In the genomic region with DNA sequence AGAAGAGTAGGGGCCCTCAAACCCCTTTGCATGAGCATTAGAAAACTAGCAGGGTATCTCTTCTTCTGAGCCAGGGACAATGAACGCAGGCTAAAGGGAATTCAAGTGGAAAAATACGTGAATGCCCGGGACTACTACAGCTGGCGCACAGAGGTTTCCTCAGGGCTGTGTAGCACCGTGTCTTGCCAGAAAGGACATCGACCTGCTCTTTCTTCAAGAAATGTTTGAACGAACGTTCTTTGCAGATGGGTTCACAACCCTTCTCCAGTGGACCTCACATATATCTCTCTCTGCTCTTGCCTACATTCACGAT, we compare ENCODE assay signal across 13 mouse cellular contexts. TPM values are rescaled to one million over a fixed set of nuclear protein-coding genes. Genes with fewer than 3 reads are reported as not detected.
DNase-seq lines count a peak whose midpoint lies in the region; ATAC-seq lines count a peak whose summit lies in the region.
"Had no signal": no experiment of that assay in that cellular context is flagged by ENCODE, and none has a peak within 500 bp of the region (broad histone marks: within the 10 kb centered on the region; RNA-seq: fewer than 3 reads in every experiment).

No protein-coding gene starts in this region.

- DNase-seq in lung, postnatal 25 days (ENCODE audit: low spot score): no peak
- DNase-seq in right cerebral cortex, postnatal 10 days (ENCODE audit: low spot score in 2 of 2): no peak
- no peak for DNase-seq in adipocyte (ENCODE audit: low spot score)
- DNase-seq: embryo, embryonic 11 days; liver; lung, postnatal 14 days; right cerebral cortex, postnatal 14 days had no signal

- ATAC-seq in lung, embryonic 15.5 days (ENCODE audit: borderline replicate concordance, extremely low read depth, low FRiP score, low TSS enrichment): no peak
- ATAC-seq in forebrain, embryonic 13.5 days: 0 out of 2 replicates have a peak, but pooled peaks have one; percentile 13
- no peak for ATAC-seq in limb, embryonic 13.5 days (ENCODE audit: low FRiP score, low read depth)
- no peak for ATAC-seq in intestine, embryonic 16.5 days

- no peak overlapping the region for H3K9ac ChIP-seq in lung, embryonic 15.5 days
- H3K9ac ChIP-seq in forebrain, embryonic 13.5 days: peak overlapping the region; percentile 14; the same call in 1 of the 2 replicates
- H3K9ac ChIP-seq in limb, embryonic 13.5 days: no peak overlapping the region
- H3K9ac ChIP-seq in intestine, embryonic 16.5 days (ENCODE audit: low read depth, low read length): no peak overlapping the region

- H3K27ac ChIP-seq in lung, embryonic 15.5 days: no peak overlapping the region
- no peak overlapping the region for H3K27ac ChIP-seq in forebrain, embryonic 13.5 days
- H3K27ac ChIP-seq in limb, embryonic 13.5 days: no peak overlapping the region
- no peak overlapping the region for H3K27ac ChIP-seq in intestine, embryonic 16.5 days (ENCODE audit: low read length)

- H3K36me3 ChIP-seq in lung, embryonic 15.5 days: no peaks in the 10 kb centered on the region
- no peaks in the 10 kb centered on the region for H3K36me3 ChIP-seq in forebrain, embryonic 13.5 days (ENCODE audit: poor library complexity, severe bottlenecking)
- no peaks in the 10 kb centered on the region for H3K36me3 ChIP-seq in limb, embryonic 13.5 days
- no peaks in the 10 kb centered on the region for H3K36me3 ChIP-seq in intestine, embryonic 16.5 days (ENCODE audit: control insufficient read depth, insufficient read depth, low read length)
- H3K36me3 ChIP-seq: G1E had no signal

- H3K27me3 ChIP-seq in lung, embryonic 15.5 days: peaks cover 67% of the 10 kb centered on the region
- H3K27me3 ChIP-seq in forebrain, embryonic 13.5 days: peaks cover 87% of the 10 kb centered on the region
- H3K27me3 ChIP-seq in limb, embryonic 13.5 days: peaks cover 79% of the 10 kb centered on the region
- H3K27me3 ChIP-seq in intestine, embryonic 16.5 days (replicated peaks; ENCODE audit: control insufficient read depth, insufficient read depth, low read length): peaks cover 57% of the 10 kb centered on the region

- no peaks in the 10 kb centered on the region for H3K4me1 ChIP-seq in lung, embryonic 15.5 days
- peaks cover 10% of the 10 kb centered on the region for H3K4me1 ChIP-seq in forebrain, embryonic 13.5 days
- peaks cover 10% of the 10 kb centered on the region for H3K4me1 ChIP-seq in limb, embryonic 13.5 days
- no peaks in the 10 kb centered on the region for H3K4me1 ChIP-seq in intestine, embryonic 16.5 days (ENCODE audit: control insufficient read depth, insufficient read depth, low read length)

- 4% methylated on average over 9 of the region's 9 CpGs for WGBS in lung, embryonic 15.5 days
- whole genome bisulfite sequencing in forebrain, embryonic 13.5 days: 3% methylated on average over 9 of the region's 9 CpGs
- 4% methylated on average over 9 of the region's 9 CpGs for WGBS in limb, embryonic 13.5 days
- WGBS in intestine, embryonic 16.5 days: 3% methylated on average over 9 of the region's 9 CpGs

- H3K9me3 ChIP-seq in lung, embryonic 15.5 days: no peaks in the 10 kb centered on the region
- H3K9me3 ChIP-seq in forebrain, embryonic 13.5 days (replicated peaks): no peaks in the 10 kb centered on the region
- H3K9me3 ChIP-seq in limb, embryonic 13.5 days: no peaks in the 10 kb centered on the region
- no peaks in the 10 kb centered on the region for H3K9me3 ChIP-seq in intestine, embryonic 16.5 days (ENCODE audit: control insufficient read depth, low read length)
- H3K9me3 ChIP-seq: G1E had no signal

- no peak overlapping the region for H3K4me3 ChIP-seq in lung, embryonic 15.5 days
- peak overlapping the region; percentile 19; the same call in 1 of the 2 replicates for H3K4me3 ChIP-seq in forebrain, embryonic 13.5 days
- H3K4me3 ChIP-seq in limb, embryonic 13.5 days: peak overlapping the region; percentile 25
- H3K4me3 ChIP-seq in intestine, embryonic 16.5 days (ENCODE audit: low read length): no peak overlapping the region

- 0 out of 2 replicates have a peak overlapping the region, but pooled peaks have one; percentile 13 for H3K4me2 ChIP-seq in lung, embryonic 15.5 days
- H3K4me2 ChIP-seq in forebrain, embryonic 13.5 days: peak overlapping the region; percentile 49
- peak overlapping the region; percentile 50 for H3K4me2 ChIP-seq in limb, embryonic 13.5 days (replicated peaks)
- H3K4me2 ChIP-seq in intestine, embryonic 16.5 days (ENCODE audit: low read depth, low read length): no peak overlapping the region

RNA-seq across cellular contexts. Expression of a gene that starts 12.5 kb away (rescaled TPM):
- polyA plus RNA-seq in lung, embryonic 15.5 days (2015; fragmentation: Nextera tagmentation; extraction: Ambion mirVana): not detected in 2 replicates
- 13.6 and 38.7 TPM in 2 replicates for polyA plus RNA-seq in forebrain, embryonic 13.5 days (2015; fragmentation: Nextera tagmentation; extraction: Ambion mirVana)
- not detected in 2 replicates for polyA plus RNA-seq in limb, embryonic 13.5 days (2015; fragmentation: Nextera tagmentation; extraction: Ambion mirVana)
- not detected in 2 replicates for polyA plus RNA-seq in intestine, embryonic 16.5 days (2015; fragmentation: Nextera tagmentation; extraction: Ambion mirVana)
- polyA plus RNA-seq: G1E; intestine, embryonic 14.5 days had no signal

Comparison
In these comparisons a context has a peak if more than half of its experiments do, and no peak if none do; other contexts are left out.
1. H3K4me3 ChIP-seq: peak in forebrain, embryonic 13.5 days (single experiment) and limb, embryonic 13.5 days (single experiment); none in lung, embryonic 15.5 days (single experiment) and intestine, embryonic 16.5 days (single experiment).
2. RNA of a gene that starts 12.5 kb away (polyA plus RNA-seq): 13.6 to 38.7 TPM in forebrain, embryonic 13.5 days; not detected in limb, embryonic 13.5 days, not detected in lung, embryonic 15.5 days and not detected in intestine, embryonic 16.5 days; every median in the first group is over 10 times any median in the second.